Mouse (Mus musculus) myocyte (in vitro differentiated cells): ENCODE results near the gene Olfr1025-ps1. TPM values are rescaled to one million over a fixed set of nuclear protein-coding genes. Genes with fewer than 3 reads are reported as not detected.

Experiments
- H3K27me3 ChIP-seq: one replicate; pipeline ENCODE4 v1.6.1; 2011; ENCODE audit not compliant: control insufficient read depth, insufficient read depth, insufficient read length
- H3K36me3 ChIP-seq: one replicate; pipeline ENCODE4 v1.6.1; 2011; ENCODE audit not compliant: control insufficient read depth, insufficient read depth
- H3K4me2 ChIP-seq: one replicate; pipeline ENCODE4 v1.6.1; 2011; ENCODE audit warnings: low read depth, control low read depth
- H3K4me3 ChIP-seq: one replicate; pipeline ENCODE4 v1.5.1; 2011; ENCODE audit warnings: mild to moderate bottlenecking, control low read depth, moderate library complexity
- H3K79me2 ChIP-seq: one replicate; pipeline ENCODE4 v1.6.1; 2011; ENCODE audit not compliant: control insufficient read depth, insufficient read depth
- H3ac ChIP-seq: one replicate; pipeline ENCODE4 v1.6.1; 2011; ENCODE audit not compliant: control insufficient read depth, insufficient read length
- E2F4 ChIP-seq: IDR thresholded peaks from one replicate; pipeline ENCODE4 v1.6.1; 2011; ENCODE audit warnings: mild to moderate bottlenecking, control low read depth, moderate library complexity; ENCODE audit not compliant: insufficient read depth
- MYOD1 ChIP-seq, 3 experiments: IDR thresholded peaks; one replicate each; pipeline ENCODE4 v1.6.1; 2011; ENCODE audit warnings: control low read depth in 2 of 3, low read depth in 2 of 3, mild to moderate bottlenecking in 2 of 3, moderate library complexity in 1 of 3; ENCODE audit not compliant: insufficient read length in 2 of 3, control insufficient read depth in 1 of 3
- POLR2AphosphoS2 ChIP-seq: IDR thresholded peaks from one replicate; pipeline ENCODE4 v1.6.1; 2011; ENCODE audit warnings: low read depth, control low read depth; ENCODE audit not compliant: insufficient read length
- REST ChIP-seq: IDR thresholded peaks from one replicate; pipeline ENCODE4 v1.6.1; 2011; ENCODE audit warnings: mild to moderate bottlenecking, control low read depth, moderate library complexity; ENCODE audit not compliant: insufficient read depth, insufficient read length
- TCF12 ChIP-seq: IDR thresholded peaks from one replicate; pipeline ENCODE4 v1.6.1; 2011; ENCODE audit warnings: mild to moderate bottlenecking, control low read depth; ENCODE audit not compliant: poor library complexity, insufficient read depth, severe bottlenecking
- TCF3 ChIP-seq: IDR thresholded peaks from one replicate; pipeline ENCODE4 v1.6.1; 2011; ENCODE audit warnings: low read depth, control low read depth; ENCODE audit not compliant: insufficient read length
- USF1 ChIP-seq: IDR thresholded peaks from one replicate; pipeline ENCODE4 v1.6.1; 2011; ENCODE audit warnings: low read depth, mild to moderate bottlenecking, control low read depth, moderate library complexity
- polyA plus RNA-seq: library from polyadenylated mRNA; unstranded; fragments of >200 nt; fragmentation: generic; extraction: Trizol; gene quantifications from one replicate; pipeline ENCODE4 v1.2.1, GENCODE M21; 2012; ENCODE audit warnings: missing spikeins

The Olfr1025-ps1 gene
- polyA plus RNA-seq, 1 experiment, result not detected

DNA sequence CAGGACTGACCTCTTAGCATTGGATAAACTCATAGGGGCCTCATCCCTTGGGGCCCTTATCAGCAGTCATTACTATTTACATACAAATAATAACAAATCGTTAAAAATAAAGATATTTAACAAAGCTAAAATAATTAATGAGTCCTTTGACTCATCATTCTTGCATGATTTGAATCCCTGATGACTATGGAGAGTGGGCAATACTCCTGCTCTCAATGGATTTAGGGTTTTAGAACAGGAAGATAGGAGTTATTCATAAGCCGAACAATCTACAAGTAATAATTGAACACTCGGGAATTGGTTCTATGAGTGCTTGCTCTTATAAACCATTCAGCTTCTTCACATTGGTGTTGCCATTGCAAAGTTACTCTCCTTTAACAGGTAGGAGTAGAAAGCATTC, 6.3 kb downstream of the Olfr1025-ps1 start, which contains the start of gene Olfr1026:
TSS of gene Olfr1026 (plus strand) at position 301 of the 400 bp plus-strand sequence.
- no peak within 1 kb of the TSS for H3K4me2 ChIP-seq

DNA sequence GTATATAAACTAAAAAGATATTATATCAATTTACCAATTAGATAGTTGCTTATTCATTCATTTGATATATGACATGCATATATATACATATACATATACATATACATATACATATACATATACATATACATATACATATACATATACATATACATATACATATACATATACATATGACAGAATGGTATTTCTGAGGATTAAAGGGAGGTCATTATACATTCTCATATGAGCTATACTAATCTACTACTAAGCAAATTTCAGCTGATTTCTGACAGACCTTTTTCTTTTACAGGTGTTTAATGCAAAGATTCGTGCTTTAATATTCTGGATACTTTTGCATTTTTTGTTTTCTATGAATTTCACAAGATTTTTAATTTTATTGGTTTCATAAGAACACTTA, 35.1 kb downstream of the Olfr1025-ps1 start, which contains the start of gene Olfr1028:
TSS of gene Olfr1028 (plus strand) at position 301 of the 400 bp plus-strand sequence.
- TF ChIP-seq TCF12 (no peak), USF1 (no peak), TCF3 (no peak), POLR2AphosphoS2 (no peak), E2F4 (no peak), REST (no peak), MYOD1 (IDR thresholded peaks at IDR 0.05; ENCODE audit: control insufficient read depth in 1 of 3, insufficient read length in 2 of 3, low read depth in 2 of 3) (no peak)
- H3ac ChIP-seq, result no peak within 1 kb of the TSS
- H3K27me3 ChIP-seq, result no peaks in the 10 kb centered on the region
- no peak within 1 kb of the TSS for H3K4me2 ChIP-seq
- H3K36me3 ChIP-seq, result no peaks in the 10 kb centered on the region
- H3K79me2 ChIP-seq, result no peaks in the 10 kb centered on the region
- no peak within 1 kb of the TSS for H3K4me3 ChIP-seq

More for the DNA sequence above, 6.3 kb downstream of the Olfr1025-ps1 start, which contains the start of gene Olfr1026:
- Histone ChIP-seq H3K79me2 (no peaks in the 10 kb centered on the region), H3K36me3 (no peaks in the 10 kb centered on the region), H3ac (no peak within 1 kb of the TSS), H3K4me3 (no peak within 1 kb of the TSS), H3K27me3 (no peaks in the 10 kb centered on the region)
- TF ChIP-seq MYOD1 (IDR thresholded peaks at IDR 0.05; ENCODE audit: control insufficient read depth in 1 of 3, insufficient read length in 2 of 3, low read depth in 2 of 3), result no peak
- TF ChIP-seq TCF12, result no peak
- no peak for TF ChIP-seq E2F4
- TF ChIP-seq POLR2AphosphoS2, result no peak
- TF ChIP-seq TCF3, result no peak
- no peak for TF ChIP-seq USF1

Other genes with a start within 250 kb of the Olfr1025-ps1 start
- gene Olfr1006, start 236.4 kb upstream of the Olfr1025-ps1 start, polyA plus RNA-seq, result not detected
- gene Olfr1008, start 225.8 kb upstream of the Olfr1025-ps1 start, polyA plus RNA-seq, result not detected
- not detected for gene Olfr1009, start 199.8 kb upstream of the Olfr1025-ps1 start, polyA plus RNA-seq
- not detected for gene Olfr1012, start 152.4 kb upstream of the Olfr1025-ps1 start, polyA plus RNA-seq
- gene Olfr1013, start 148.1 kb upstream of the Olfr1025-ps1 start, polyA plus RNA-seq, result not detected
- gene Olfr1014, start 142.5 kb upstream of the Olfr1025-ps1 start, polyA plus RNA-seq, result not detected
- gene Olfr1015, start 133.2 kb upstream of the Olfr1025-ps1 start, polyA plus RNA-seq, result not detected
- not detected for gene Olfr1016, start 112.6 kb upstream of the Olfr1025-ps1 start, polyA plus RNA-seq
- gene Olfr1018, start 96.7 kb upstream of the Olfr1025-ps1 start, polyA plus RNA-seq, result not detected
- not detected for gene Olfr1019, start 69.7 kb upstream of the Olfr1025-ps1 start, polyA plus RNA-seq
- gene Olfr1020, start 68.2 kb upstream of the Olfr1025-ps1 start, polyA plus RNA-seq, result not detected
- gene Olfr1022, start 46.6 kb upstream of the Olfr1025-ps1 start, polyA plus RNA-seq, result not detected
- not detected for gene Olfr1023, start 29.6 kb upstream of the Olfr1025-ps1 start, polyA plus RNA-seq
- not detected for gene Olfr1024, start 10.1 kb upstream of the Olfr1025-ps1 start, polyA plus RNA-seq
- gene Olfr1026, start 6.4 kb downstream of the Olfr1025-ps1 start, polyA plus RNA-seq, result not detected
- not detected for gene Olfr1028, start 35.2 kb downstream of the Olfr1025-ps1 start, polyA plus RNA-seq
- not detected for gene Olfr1029, start 58.7 kb downstream of the Olfr1025-ps1 start, polyA plus RNA-seq
- gene Olfr1030, start 64.1 kb downstream of the Olfr1025-ps1 start, polyA plus RNA-seq, result not detected
- not detected for gene Olfr1031, start 75.1 kb downstream of the Olfr1025-ps1 start, polyA plus RNA-seq
- gene Olfr1032, start 90.3 kb downstream of the Olfr1025-ps1 start, polyA plus RNA-seq, result not detected
- not detected for gene Olfr1033, start 105.4 kb downstream of the Olfr1025-ps1 start, polyA plus RNA-seq
- gene Olfr1034, start 130.7 kb downstream of the Olfr1025-ps1 start, polyA plus RNA-seq, result not detected
- not detected for gene Olfr1036, start 158.8 kb downstream of the Olfr1025-ps1 start, polyA plus RNA-seq
- gene Olfr1037, start 172.2 kb downstream of the Olfr1025-ps1 start, polyA plus RNA-seq, result not detected
- not detected for gene Olfr1039, start 220.7 kb downstream of the Olfr1025-ps1 start, polyA plus RNA-seq
- gene Olfr1040, start 231.5 kb downstream of the Olfr1025-ps1 start, polyA plus RNA-seq, result not detected
- gene Olfr1042, start 246.6 kb downstream of the Olfr1025-ps1 start, polyA plus RNA-seq, result not detected